ENCODE assay signal across 13 mouse cellular contexts in genomic region chr8:83656043-83656442, GRCm38 (mm10).
"Had no signal": no experiment of that assay in that cellular context is flagged by ENCODE, and none has a peak within 500 bp of the region (broad histone marks: within the 10 kb centered on the region; RNA-seq: fewer than 3 reads in every experiment).

No protein-coding gene starts in this region.

- H3K4me2 ChIP-seq: midbrain, embryonic 11.5 days; stomach, embryonic 15.5 days had no signal

- H3K36me3 ChIP-seq: stomach, embryonic 15.5 days had no signal

- DNase-seq: kidney, adult 18-20 months; layer of hippocampus, postnatal 36 days; midbrain, embryonic 14.5 days; right cerebral cortex, postnatal 14 days; spleen, adult 18-20 months; thymus, postnatal 25 days had no signal

- H3K9me3 ChIP-seq: stomach, embryonic 15.5 days had no signal

- H3K27ac ChIP-seq: left cerebral cortex, adult 2 months; liver, embryonic 14.5 days; macrophage; stomach, embryonic 15.5 days had no signal

- H3K27me3 ChIP-seq: stomach, embryonic 15.5 days had no signal

- ATAC-seq: inflammation-experienced regulatory T-cells, adult 6 months; intestine, embryonic 16.5 days had no signal

- H3K4me3 ChIP-seq: left cerebral cortex, adult 2 months; stomach, embryonic 15.5 days had no signal

- H3K9ac ChIP-seq: stomach, embryonic 15.5 days had no signal
